14 mouse cellular contexts compared by ENCODE assay signal in genomic region chr1:113433701-113434100, GRCm38 (mm10).
"Had no signal": no experiment of that assay in that cellular context is flagged by ENCODE, and none has a peak within 500 bp of the region (broad histone marks: within the 10 kb centered on the region; RNA-seq: fewer than 3 reads in every experiment).

No protein-coding gene starts in this region.

- H3K27me3 ChIP-seq: limb, embryonic 13.5 days; midbrain, embryonic 12.5 days; neural tube, embryonic 13.5 days had no signal

- H3K36me3 ChIP-seq: limb, embryonic 13.5 days; midbrain, embryonic 12.5 days; neural tube, embryonic 13.5 days had no signal

- H3K4me3 ChIP-seq: limb, embryonic 13.5 days; midbrain, embryonic 12.5 days; neural tube, embryonic 13.5 days had no signal

- H3K27ac ChIP-seq: kidney, postnatal 0 days; limb, embryonic 13.5 days; liver, embryonic 14.5 days; midbrain, embryonic 12.5 days; neural tube, embryonic 13.5 days had no signal

- H3K9ac ChIP-seq: limb, embryonic 13.5 days; liver, embryonic 14.5 days; midbrain, embryonic 12.5 days; neural tube, embryonic 13.5 days had no signal

- H3K4me1 ChIP-seq: limb, embryonic 13.5 days; midbrain, embryonic 12.5 days; neural tube, embryonic 13.5 days had no signal

- ATAC-seq: midbrain, embryonic 16.5 days had no signal

- DNase-seq: kidney, adult 11 months; kidney, adult 9 months; kidney, postnatal 36 days; left cerebral cortex, postnatal 4 days; lung, adult 18-20 months; right cerebral cortex, postnatal 14 days; thymus, adult 18-20 months; thymus, postnatal 14 days had no signal

- H3K9me3 ChIP-seq: limb, embryonic 13.5 days; midbrain, embryonic 12.5 days; neural tube, embryonic 13.5 days had no signal

- H3K4me2 ChIP-seq: limb, embryonic 13.5 days; midbrain, embryonic 12.5 days; neural tube, embryonic 13.5 days had no signal
